Mouse (Mus musculus) B cell, adult (primary cell): Measurements from ENCODE around the gene Slc5a8. TPM values are rescaled to one million over a fixed set of nuclear protein-coding genes. Genes with fewer than 3 reads are reported as not detected.

Source experiments
- total RNA-seq: library from RNA; stranded (reverse); gene quantifications from 4 replicates; pipeline ENCODE4 v1.2.4, GENCODE M21; 2023; ENCODE audit not compliant: inconsistent age

The Slc5a8 gene
- not detected in 4 replicates for total RNA-seq

DNA sequence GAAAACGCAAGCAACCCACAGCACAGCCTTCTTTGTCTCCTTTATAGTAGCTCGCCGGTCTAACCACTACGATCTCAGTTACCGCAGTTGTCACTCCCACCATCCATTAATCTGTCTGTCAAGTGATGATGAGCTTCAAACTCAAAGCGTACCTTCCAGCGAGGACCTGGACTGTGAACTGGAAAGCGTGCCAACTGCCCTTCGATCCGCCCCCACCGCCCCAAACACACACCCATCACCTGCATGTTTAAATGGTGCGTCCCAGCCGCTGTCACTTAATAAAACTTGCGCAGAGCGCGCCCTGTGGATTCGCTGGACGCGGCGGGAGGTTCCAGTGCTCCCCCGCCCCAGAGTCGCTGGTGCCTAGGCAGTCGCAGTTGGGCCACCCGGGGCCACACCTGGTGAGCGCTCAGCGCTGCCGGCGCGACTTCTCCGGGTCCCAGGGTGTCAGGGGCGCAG, at the start of gene Slc5a8:
Gene Slc5a8, plus strand, starts transcription at position 361 of the 459 bp plus-strand sequence.

Other genes starting within 250 kb of the Slc5a8 start
- 7.3 to 12.8 TPM (median 10.6 TPM) in 4 replicates for gene Spic, start 201.0 kb upstream of the Slc5a8 start, total RNA-seq
- gene Arl1, start 155.1 kb upstream of the Slc5a8 start, total RNA-seq: 34.6 to 46.6 TPM (median 37.5 TPM) in 4 replicates
- gene Utp20, start 59.2 kb upstream of the Slc5a8 start, total RNA-seq: 47.9 to 56.5 TPM (median 52.5 TPM) in 4 replicates